Mouse (Mus musculus) ES-Bruce4 (cell line): ENCODE measurements around the gene Asic5.

ENCODE experiments used
- CTCF ChIP-seq: IDR thresholded peaks from one replicate; pipeline ENCODE4 v1.8.1; 2011; ENCODE audit warnings: low read depth, low read length
- POLR2A ChIP-seq: IDR thresholded peaks from one replicate; pipeline ENCODE4 v1.8.1; 2011; ENCODE audit warnings: low read length; ENCODE audit not compliant: insufficient read depth

GRCm38 (mm10) chr3:82007002-82007401, 24.9 kb downstream of the Asic5 start:
- no peak for TF ChIP-seq CTCF
- no peak for TF ChIP-seq POLR2A
